Mouse (Mus musculus) kidney, postnatal 0 days (tissue): ENCODE data around the gene Atf4. TPM values are rescaled to one million over a fixed set of nuclear protein-coding genes. Genes with fewer than 3 reads are reported as not detected.

Source experiments
- ATAC-seq: fragments of 200-750 bp; cut with Nextera tagmentation; replicated peaks from 2 replicates; pipeline ENCODE4 v1.8.0; 2017; ENCODE audit warnings: low read depth, moderate number of reproducible peaks, moderate TSS enrichment, moderate library complexity; ENCODE audit not compliant: low FRiP score
- DNase-seq: peaks from one replicate; pipeline ENCODE4 v3.0.0-alpha.2; 2016; ENCODE audit warnings: low spot score
- H3K27ac ChIP-seq: fragments of 300-500 bp; sonication (generic); 2 replicates; pipeline ENCODE4 v1.5.1; 2014; ENCODE audit warnings: mild to moderate bottlenecking
- H3K27me3 ChIP-seq: fragments of 300-500 bp; sonication (generic); 2 replicates; pipeline ENCODE4 v1.6.1; 2014; ENCODE audit warnings: low read length, mixed read lengths; ENCODE audit not compliant: insufficient read depth
- H3K36me3 ChIP-seq: fragments of 300-500 bp; sonication (generic); 2 replicates; pipeline ENCODE4 v1.6.1; 2014; ENCODE audit warnings: low read length, mixed read lengths; ENCODE audit not compliant: insufficient read depth
- H3K4me1 ChIP-seq: fragments of 300-500 bp; sonication (generic); replicated peaks from 2 replicates; pipeline ENCODE4 v1.6.1; 2014; ENCODE audit warnings: antibody characterized with exemption, low read length, mixed read lengths; ENCODE audit not compliant: insufficient read depth
- H3K4me2 ChIP-seq: fragments of 300-500 bp; sonication (generic); 2 replicates; pipeline ENCODE4 v1.6.1; 2014; ENCODE audit warnings: mild to moderate bottlenecking, low read length, moderate library complexity, mixed read lengths
- H3K4me3 ChIP-seq: fragments of 300-500 bp; sonication (generic); replicated peaks from 2 replicates; pipeline ENCODE4 v1.5.1; 2014; ENCODE audit warnings: low read depth, low read length
- H3K9ac ChIP-seq: fragments of 300-500 bp; sonication (generic); 2 replicates; pipeline ENCODE4 v1.6.1; 2014; ENCODE audit warnings: low read depth, low read length
- H3K9me3 ChIP-seq: fragments of 300-500 bp; sonication (generic); replicated peaks from 2 replicates; pipeline ENCODE4 v1.6.1; 2016; ENCODE audit warnings: low read length, inconsistent platforms, mixed read lengths
- CTCF ChIP-seq: IDR thresholded peaks from 2 replicates; pipeline ENCODE4 v1.5.1; 2016; ENCODE audit warnings: antibody characterized with exemption, low read depth, mild to moderate bottlenecking, moderate library complexity
- WGBS: fragments of 180-500 bp; shearing (Covaris S2); extraction: QIAGEN DNeasy Blood & Tissue Kit; methylation state at CpG from one replicate; pipeline ENCODE4 v1.1.7; 2014; 5-methylcytosine and 5-hydroxymethylcytosine counted together
- polyA plus RNA-seq: library from polyadenylated mRNA; unstranded; fragments of >200 nt; fragmentation: Nextera tagmentation; extraction: Ambion mirVana; gene quantifications from 2 replicates; pipeline ENCODE4 v1.2.1, GENCODE M21; 2015

Gene Atf4
- polyA plus RNA-seq = 116 and 118 TPM in 2 replicates

GRCm38 (mm10) chr15:80254847-80255645 is at the start of gene Atf4:
Gene Atf4, plus strand, starts transcription at chr15:80255184.
- Histone ChIP-seq H3K36me3 (peaks cover 30% of the 10 kb centered on the region), H3K27me3 (no peaks in the 10 kb centered on the region), H3K9me3 (no peaks in the 10 kb centered on the region), H3K27ac (peak within 1 kb of the TSS; percentile 98), H3K9ac (peak within 1 kb of the TSS; percentile 98), H3K4me1 (peaks cover 28% of the 10 kb centered on the region), H3K4me3 (peak within 1 kb of the TSS; percentile 90), H3K4me2 (peak within 1 kb of the TSS; percentile 98)
- WGBS = under 1% methylated on average over 60 of the region's 62 CpGs
- ATAC-seq (peak; percentile 91), DNase-seq (peak; percentile 99)
- TF ChIP-seq CTCF = no peak

- no peak overlapping the region for H3K4me3 ChIP-seq
- H3K4me2 ChIP-seq = no peak overlapping the region
- H3K9ac ChIP-seq = no peak overlapping the region
- H3K27ac ChIP-seq = no peak overlapping the region
- DNase-seq (no peak), ATAC-seq (no peak)
- no peak for TF ChIP-seq CTCF
- H3K9me3 ChIP-seq = no peaks in the 10 kb centered on the region
- H3K27me3 ChIP-seq = no peaks in the 10 kb centered on the region
- H3K36me3 ChIP-seq = no peaks in the 10 kb centered on the region
- H3K4me1 ChIP-seq = no peaks in the 10 kb centered on the region
- 92% methylated on average over 3 of the region's 3 CpGs for WGBS
Measured at GRCm38 (mm10) chr15:80206057-80206565, 48.9 kb upstream of the Atf4 start.

- no peak for ATAC-seq
- TF ChIP-seq CTCF = no peak
- Histone ChIP-seq H3K27me3 (no peaks in the 10 kb centered on the region), H3K27ac (no peak overlapping the region), H3K9ac (no peak overlapping the region), H3K36me3 (no peaks in the 10 kb centered on the region), H3K9me3 (no peaks in the 10 kb centered on the region), H3K4me1 (no peaks in the 10 kb centered on the region), H3K4me3 (no peak overlapping the region), H3K4me2 (no peak overlapping the region)
- 20% methylated on average over 4 of the region's 4 CpGs for WGBS
- peak; percentile 47 for DNase-seq
Measured at GRCm38 (mm10) chr15:80208446-80208845, 46.5 kb upstream of the Atf4 start.

- H3K4me1 ChIP-seq = no peaks in the 10 kb centered on the region
- DNase-seq (no peak), ATAC-seq (no peak)
- no peaks in the 10 kb centered on the region for H3K27me3 ChIP-seq
- no peak for TF ChIP-seq CTCF
- no peak overlapping the region for H3K4me2 ChIP-seq
- no peak overlapping the region for H3K27ac ChIP-seq
- no peaks in the 10 kb centered on the region for H3K36me3 ChIP-seq
- no peak overlapping the region for H3K9ac ChIP-seq
- no peak overlapping the region for H3K4me3 ChIP-seq
- H3K9me3 ChIP-seq = no peaks in the 10 kb centered on the region
Measured at GRCm38 (mm10) chr15:80213688-80214087, 41.3 kb upstream of the Atf4 start.

- DNase-seq = peak; percentile 49
- no peak for ATAC-seq
- Histone ChIP-seq H3K9ac (no peak overlapping the region), H3K4me2 (no peak overlapping the region), H3K36me3 (no peaks in the 10 kb centered on the region), H3K9me3 (no peaks in the 10 kb centered on the region), H3K4me1 (no peaks in the 10 kb centered on the region), H3K4me3 (no peak overlapping the region), H3K27me3 (no peaks in the 10 kb centered on the region), H3K27ac (no peak overlapping the region)
- 12% methylated on average over 10 of the region's 10 CpGs for WGBS
- TF ChIP-seq CTCF = peak; percentile 60
Measured at GRCm38 (mm10) chr15:80215716-80216479, 39.1 kb upstream of the Atf4 start.

GRCm38 (mm10) chr15:80216480-80216820 is 38.5 kb upstream of the Atf4 start:
- WGBS = 60% methylated on average over 9 of the region's 9 CpGs
- ATAC-seq = no peak

More at GRCm38 (mm10) chr15:80216480-80216820, 38.5 kb upstream of the Atf4 start:
- no peak for TF ChIP-seq CTCF
- H3K9me3 ChIP-seq = no peaks in the 10 kb centered on the region
- H3K27me3 ChIP-seq = no peaks in the 10 kb centered on the region
- H3K4me3 ChIP-seq = no peak overlapping the region
- no peak overlapping the region for H3K4me2 ChIP-seq
- no peak overlapping the region for H3K9ac ChIP-seq
- H3K27ac ChIP-seq = no peak overlapping the region
- no peaks in the 10 kb centered on the region for H3K36me3 ChIP-seq
- no peaks in the 10 kb centered on the region for H3K4me1 ChIP-seq
- DNase-seq = no peak
